Mouse (Mus musculus) erythroblast, embryonic 14.5 days (primary cell): ENCODE measurements around the gene 1700001C02Rik.

Experiments
- GATA1 ChIP-seq: IDR thresholded peaks from 2 replicates; pipeline ENCODE4 v1.6.1; 2012; ENCODE audit warnings: low read length, inconsistent platforms, mixed read lengths
- TAL1 ChIP-seq: IDR thresholded peaks from 3 replicates; pipeline ENCODE4 v1.6.1; 2012; ENCODE audit warnings: low read length, inconsistent platforms, mixed read lengths

DNA sequence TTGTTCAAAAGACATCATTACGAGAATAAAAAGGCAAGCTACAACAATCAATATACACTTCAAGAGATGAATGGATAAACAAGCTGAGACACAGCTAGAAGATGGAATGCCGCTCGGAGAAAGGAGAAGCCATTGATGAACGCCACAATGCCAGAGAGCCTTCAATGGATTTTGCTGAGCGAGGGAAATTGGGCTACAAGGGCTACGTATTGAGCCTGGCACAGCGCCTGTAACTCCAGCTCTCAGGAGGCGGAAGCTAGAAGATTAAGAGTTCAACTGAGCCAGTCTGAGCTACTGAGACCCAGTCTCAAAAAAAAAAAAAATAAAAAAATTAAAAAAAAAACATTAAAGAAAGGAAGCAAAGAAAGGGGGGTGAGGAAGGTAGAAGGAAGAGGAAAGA is 47.3 kb downstream of the 1700001C02Rik start:
- TF ChIP-seq TAL1 (no peak), GATA1 (no peak)
